Mouse (Mus musculus): ENCODE measurements around the gene Slc25a34. TPM values are rescaled to one million over a fixed set of nuclear protein-coding genes. Genes with fewer than 3 reads are reported as not detected.

Gene Slc25a34
- polyA plus RNA-seq, 1 experiment from 2014 or later, result 0.08 TPM

DNA sequence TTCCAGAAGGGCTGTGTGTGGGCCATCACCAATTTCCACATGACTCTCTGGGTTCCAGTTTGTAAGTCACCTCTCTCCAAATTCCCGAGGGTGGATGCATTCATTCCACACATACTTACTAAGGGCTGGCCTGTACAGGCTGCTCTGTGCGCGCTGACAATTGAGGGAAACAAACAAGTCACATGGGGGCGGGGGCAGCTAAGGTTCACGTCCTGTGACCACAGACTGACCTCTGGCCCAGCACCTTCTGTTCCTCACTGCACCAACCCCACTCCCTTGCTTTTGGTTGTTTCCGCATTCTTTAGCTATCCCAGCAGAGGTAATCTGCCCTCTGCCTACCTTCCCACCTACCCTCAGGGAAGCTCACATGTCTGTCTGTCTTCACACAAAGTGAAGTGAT is 53.6 kb downstream of the Slc25a34 start:
- 72% methylated on average over 6 of the region's 6 CpGs for WGBS
- Histone ChIP-seq H3K9ac (replicated peaks; ENCODE audit: low read depth, low read length) (no peak overlapping the region), H3K4me3 (replicated peaks; ENCODE audit: low read length) (no peak overlapping the region)

DNA sequence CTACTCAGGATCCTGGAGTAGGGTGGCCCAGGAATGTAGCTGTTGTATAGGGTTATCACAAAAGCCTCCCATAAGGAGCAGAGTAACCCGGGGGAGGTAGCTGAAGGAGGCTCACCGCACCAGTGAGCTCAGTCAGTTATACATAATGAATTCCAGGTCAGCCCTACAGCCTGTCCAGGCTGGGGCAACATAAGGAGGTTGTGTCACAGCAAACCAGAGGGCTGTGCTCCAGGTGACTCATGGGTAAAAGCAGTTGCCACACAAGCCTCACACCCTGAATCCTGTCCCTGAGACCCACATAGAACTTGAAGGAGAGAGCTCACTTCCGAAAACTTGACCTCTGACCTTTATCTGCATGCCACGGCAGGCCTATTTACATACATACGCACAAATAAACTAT is 54.7 kb downstream of the Slc25a34 start:
- Histone ChIP-seq H3K9ac (replicated peaks; ENCODE audit: low read depth, low read length) (no peak overlapping the region), H3K4me3 (replicated peaks; ENCODE audit: low read length) (no peak overlapping the region), H3K36me3 (ENCODE audit: control insufficient read depth, insufficient read depth) (no peaks in the 10 kb centered on the region), H3K4me2 (ENCODE audit: low read length) (no peak overlapping the region), H3K27me3 (replicated peaks; ENCODE audit: control insufficient read depth, insufficient read depth, low read length) (no peaks in the 10 kb centered on the region), H3K27ac (ENCODE audit: low read length) (no peak overlapping the region), H3K4me1 (replicated peaks; ENCODE audit: control insufficient read depth, insufficient read depth, low read length) (no peaks in the 10 kb centered on the region), H3K9me3 (ENCODE audit: control insufficient read depth, low read length) (no peaks in the 10 kb centered on the region)
- ATAC-seq, result no peak
- WGBS, result 92% methylated on average over 5 of the region's 5 CpGs

More for the DNA sequence above, 53.6 kb downstream of the Slc25a34 start:
- Histone ChIP-seq H3K4me2 (ENCODE audit: low read length) (no peak overlapping the region), H3K4me1 (replicated peaks; ENCODE audit: control insufficient read depth, insufficient read depth, low read length) (peaks cover under 1% of the 10 kb centered on the region; the same call in 1 of the 2 replicates), H3K36me3 (ENCODE audit: control insufficient read depth, insufficient read depth) (no peaks in the 10 kb centered on the region), H3K27me3 (replicated peaks; ENCODE audit: control insufficient read depth, insufficient read depth, low read length) (no peaks in the 10 kb centered on the region), H3K27ac (ENCODE audit: low read length) (no peak overlapping the region), H3K9me3 (ENCODE audit: control insufficient read depth, low read length) (no peaks in the 10 kb centered on the region)
- ATAC-seq, result no peak

Other genes starting within 250 kb of the Slc25a34 start
- not detected in 2 replicates for gene Clcnka, start 225.1 kb downstream of the Slc25a34 start, polyA plus RNA-seq (2015; fragmentation: Nextera tagmentation; extraction: Ambion mirVana)
- gene Clcnkb, start 207.8 kb downstream of the Slc25a34 start, polyA plus RNA-seq (2015; fragmentation: Nextera tagmentation; extraction: Ambion mirVana), result 0.10 TPM in 1 of 2 replicates, not detected in the other
- gene Hspb7, start 203.0 kb downstream of the Slc25a34 start, polyA plus RNA-seq (2015; fragmentation: Nextera tagmentation; extraction: Ambion mirVana), result not detected in 2 replicates
- gene Srarp, start 187.7 kb downstream of the Slc25a34 start, polyA plus RNA-seq (2015; fragmentation: Nextera tagmentation; extraction: Ambion mirVana), result not detected in 2 replicates
- gene Zbtb17, start 179.2 kb downstream of the Slc25a34 start, polyA plus RNA-seq (2015; fragmentation: Nextera tagmentation; extraction: Ambion mirVana), result 62.0 and 64.2 TPM in 2 replicates
- gene Spen, start 85.2 kb downstream of the Slc25a34 start, polyA plus RNA-seq (2015; fragmentation: Nextera tagmentation; extraction: Ambion mirVana), result 16.0 and 19.1 TPM in 2 replicates
- 18.8 and 27.8 TPM in 2 replicates for gene Fblim1, start 17.7 kb downstream of the Slc25a34 start, polyA plus RNA-seq (2015; fragmentation: Nextera tagmentation; extraction: Ambion mirVana)
- gene Tmem82, start 5.2 kb downstream of the Slc25a34 start, polyA plus RNA-seq (2015; fragmentation: Nextera tagmentation; extraction: Ambion mirVana), result 0.13 and 0.19 TPM in 2 replicates
- 5.0 and 7.0 TPM in 2 replicates for gene Plekhm2, start 41.1 kb upstream of the Slc25a34 start, polyA plus RNA-seq (2015; fragmentation: Nextera tagmentation; extraction: Ambion mirVana)
- 0.99 and 1.4 TPM in 2 replicates for gene Rsc1a1, start 61.8 kb upstream of the Slc25a34 start, polyA plus RNA-seq (2015; fragmentation: Nextera tagmentation; extraction: Ambion mirVana)
- gene Ddi2, start 99.6 kb upstream of the Slc25a34 start, polyA plus RNA-seq (2015; fragmentation: Nextera tagmentation; extraction: Ambion mirVana), result 13.1 and 14.3 TPM in 2 replicates
- not detected in 2 replicates for gene Agmat, start 122.9 kb upstream of the Slc25a34 start, polyA plus RNA-seq (2015; fragmentation: Nextera tagmentation; extraction: Ambion mirVana)
- 5.3 and 6.4 TPM in 2 replicates for gene Dnajc16, start 167.1 kb upstream of the Slc25a34 start, polyA plus RNA-seq (2015; fragmentation: Nextera tagmentation; extraction: Ambion mirVana)
- 15.8 and 16.6 TPM in 2 replicates for gene Casp9, start 169.8 kb upstream of the Slc25a34 start, polyA plus RNA-seq (2015; fragmentation: Nextera tagmentation; extraction: Ambion mirVana)
- not detected in 2 replicates for gene Cela2a, start 202.3 kb upstream of the Slc25a34 start, polyA plus RNA-seq (2015; fragmentation: Nextera tagmentation; extraction: Ambion mirVana)
- gene Ctrc, start 222.5 kb upstream of the Slc25a34 start, polyA plus RNA-seq (2015; fragmentation: Nextera tagmentation; extraction: Ambion mirVana), result not detected in 2 replicates

All from forebrain, embryonic 16.5 days (tissue).